Mouse (Mus musculus) left cerebral cortex, postnatal 10 days (tissue): ENCODE results near the gene Tnip2. TPM values are rescaled to one million over a fixed set of nuclear protein-coding genes. Genes with fewer than 3 reads are reported as not detected.

Experiments used
- DNase-seq, 2 experiments: peaks; one replicate each; pipeline ENCODE4 v3.0.0; 2021 to 2022; ENCODE audit warnings: low spot score in 2 of 2, mixed read lengths in 1 of 2; ENCODE audit errors: extremely low spot score in 1 of 2
- intact Hi-C: fragments of 180-260 bp; cut with DNase I; formaldehyde crosslinking; loops from one replicate; pipeline ENCODE4 v1.15.1; 2025
- total RNA-seq, 2 experiments: library from RNA; stranded (reverse); gene quantifications; 2 replicates each; pipeline ENCODE4 v1.2.3; 2021

Tnip2 gene
- total RNA-seq, 2 experiments from 2014 or later: 11.2 to 11.5 TPM

- intact Hi-C loops: no loop called here
- no peak for DNase-seq
Measured at GRCm38 (mm10) chr5:34480926-34481325, 32.9 kb downstream of the Tnip2 start.

GRCm38 (mm10) chr5:34468039-34468775 is 45.6 kb downstream of the Tnip2 start:
- no peak for DNase-seq
- intact Hi-C loops: no loop called here

GRCm38 (mm10) chr5:34466648-34467047 is 47.1 kb downstream of the Tnip2 start:
- no peak for DNase-seq
- intact Hi-C loops: no loop called here

DNA sequence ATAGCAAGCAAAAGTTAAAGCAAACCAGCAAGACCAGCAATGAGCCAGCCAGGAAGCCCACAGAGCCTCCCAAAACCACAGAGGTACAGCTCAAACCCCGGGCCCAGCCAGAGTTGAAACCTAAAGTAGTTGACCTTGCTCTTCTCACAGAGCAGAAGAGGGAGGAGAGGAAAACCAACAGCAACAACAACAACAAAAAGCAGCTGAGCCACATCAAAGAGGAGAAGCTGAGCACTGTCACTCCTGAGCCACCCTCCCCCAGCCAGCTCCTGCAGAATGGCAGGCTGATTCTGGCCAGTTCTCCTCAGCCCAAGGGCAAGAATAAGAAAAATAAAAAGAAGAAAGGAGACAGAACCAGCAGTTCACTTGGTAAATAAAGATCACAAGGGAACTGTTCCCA is 47.7 kb downstream of the Tnip2 start:
- peak in 1 of 2 experiments; percentile 61 for DNase-seq
- intact Hi-C loops: no loop called here

DNA sequence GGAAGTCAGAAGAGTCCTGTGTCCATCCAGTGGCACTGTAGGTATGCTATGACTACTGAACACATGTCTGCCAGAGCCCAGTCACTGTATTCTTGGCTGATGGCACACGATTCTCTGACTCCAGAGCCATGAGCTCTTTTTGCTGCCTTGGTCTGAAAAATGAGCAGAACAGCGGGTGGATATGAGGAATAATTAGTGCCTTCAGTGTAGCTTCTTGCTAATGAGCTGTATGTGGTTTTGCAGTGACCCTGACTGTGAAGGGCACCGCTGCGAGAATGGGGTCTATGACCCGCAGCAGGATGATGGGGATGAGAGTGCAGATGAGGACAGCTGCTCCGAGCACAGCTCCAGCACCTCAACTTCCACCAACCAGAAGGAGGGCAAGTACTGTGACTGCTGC is 52.0 kb downstream of the Tnip2 start:
- intact Hi-C loops: no loop called here
- no peak for DNase-seq

- intact Hi-C loops: no loop called here
Measured at GRCm38 (mm10) chr5:34461294-34461693, 52.5 kb downstream of the Tnip2 start.

GRCm38 (mm10) chr5:34458994-34459393 is 54.8 kb downstream of the Tnip2 start:
- DNase-seq: peak in 1 of 2 experiments; percentile 9
- intact Hi-C loops: no loop called here

More at GRCm38 (mm10) chr5:34461294-34461693, 52.5 kb downstream of the Tnip2 start:
- no peak for DNase-seq

GRCm38 (mm10) chr5:34446207-34446606 is 67.6 kb downstream of the Tnip2 start:
- peak in 1 of 2 experiments; percentile 21 for DNase-seq

More at GRCm38 (mm10) chr5:34446207-34446606, 67.6 kb downstream of the Tnip2 start:
- intact Hi-C loops: no loop called here

Other genes starting within 250 kb of the Tnip2 start
- gene Zfyve28, start 225.5 kb downstream of the Tnip2 start, total RNA-seq: 10 to 100 TPM; 28.4 to 28.9 TPM
- gene Cfap99, start 225.4 kb downstream of the Tnip2 start, total RNA-seq: under 1 TPM; 0.26 to 0.51 TPM
- 10 to 100 TPM; 91.0 to 92.9 TPM for gene Rnf4, start 177.7 kb downstream of the Tnip2 start, total RNA-seq
- gene Fam193a, start 144.1 kb downstream of the Tnip2 start, total RNA-seq: 10 to 100 TPM; 47.7 to 50.8 TPM
- gene Sh3bp2, start 11.8 kb upstream of the Tnip2 start, total RNA-seq: 1 to 10 TPM; 6.4 to 7.3 TPM
- gene Add1, start 59.7 kb upstream of the Tnip2 start, total RNA-seq: 100 to 1,000 TPM; 294 to 308 TPM
- gene Mfsd10, start 123.2 kb upstream of the Tnip2 start, total RNA-seq: 10 to 100 TPM; 44.1 to 53.3 TPM
- 10 to 100 TPM; 18.3 to 21.7 TPM for gene Nop14, start 146.2 kb upstream of the Tnip2 start, total RNA-seq
- 1 to 10 TPM; 4.1 to 4.8 TPM for gene Grk4, start 146.4 kb upstream of the Tnip2 start, total RNA-seq
- 10 to 100 TPM; 66.8 to 70.7 TPM for gene Htt, start 247.7 kb upstream of the Tnip2 start, total RNA-seq